Mouse (Mus musculus): ENCODE data around the gene Lmx1b.

Lmx1b gene

GRCm38 (mm10) chr2:33582457-33583060 lies 57.8 kb downstream of the Lmx1b start:
- peak; percentile 64 for DNase-seq (ENCODE audit: low spot score)

GRCm38 (mm10) chr2:33581866-33582265 lies 58.4 kb downstream of the Lmx1b start:
- no peak for DNase-seq (ENCODE audit: low spot score)

- DNase-seq (ENCODE audit: low spot score), result peak; percentile 50
These were observed 58.9 kb downstream of the Lmx1b start for GRCm38 (mm10) chr2:33581449-33581777.

GRCm38 (mm10) chr2:33580697-33581448 lies 59.4 kb downstream of the Lmx1b start:
- peak; percentile 61 for DNase-seq (ENCODE audit: low spot score)

- peak; percentile 56 for DNase-seq (ENCODE audit: low spot score)
These were observed 64.9 kb downstream of the Lmx1b start for GRCm38 (mm10) chr2:33575406-33575805.

- no peak for DNase-seq (ENCODE audit: low spot score)
These were observed 67.2 kb downstream of the Lmx1b start for GRCm38 (mm10) chr2:33573075-33573474.

GRCm38 (mm10) chr2:33571219-33571824 lies 69.0 kb downstream of the Lmx1b start:
- no peak for DNase-seq (ENCODE audit: low spot score)

- DNase-seq (ENCODE audit: low spot score), result no peak
These were observed 70.6 kb downstream of the Lmx1b start for GRCm38 (mm10) chr2:33569698-33570097.

GRCm38 (mm10) chr2:33569240-33569639 lies 71.1 kb downstream of the Lmx1b start:
- DNase-seq (ENCODE audit: low spot score), result peak; percentile 82

GRCm38 (mm10) chr2:33565886-33566285 lies 74.4 kb downstream of the Lmx1b start:
- DNase-seq (ENCODE audit: low spot score), result no peak

- DNase-seq (ENCODE audit: low spot score), result no peak
These were observed 75.6 kb downstream of the Lmx1b start for GRCm38 (mm10) chr2:33564748-33565147.

GRCm38 (mm10) chr2:33559752-33560151 lies 80.6 kb downstream of the Lmx1b start:
- peak; percentile 78 for DNase-seq (ENCODE audit: low spot score)

GRCm38 (mm10) chr2:33559334-33559733 lies 81.0 kb downstream of the Lmx1b start:
- no peak for DNase-seq (ENCODE audit: low spot score)

- DNase-seq (ENCODE audit: low spot score), result peak; percentile 88
These were observed 82.1 kb downstream of the Lmx1b start for GRCm38 (mm10) chr2:33558233-33558632.

GRCm38 (mm10) chr2:33555573-33555972 lies 84.7 kb downstream of the Lmx1b start:
- no peak for DNase-seq (ENCODE audit: low spot score)

- DNase-seq (ENCODE audit: low spot score), result no peak
These were observed 87.6 kb downstream of the Lmx1b start for GRCm38 (mm10) chr2:33552672-33553071.

- DNase-seq (ENCODE audit: low spot score), result no peak
These were observed 92.7 kb downstream of the Lmx1b start for GRCm38 (mm10) chr2:33547595-33547994.

GRCm38 (mm10) chr2:33546879-33547278 lies 93.4 kb downstream of the Lmx1b start:
- DNase-seq (ENCODE audit: low spot score), result peak; percentile 52

GRCm38 (mm10) chr2:33546051-33546450 lies 94.3 kb downstream of the Lmx1b start:
- DNase-seq (ENCODE audit: low spot score), result no peak

- DNase-seq (ENCODE audit: low spot score), result no peak
These were observed 95.3 kb downstream of the Lmx1b start for GRCm38 (mm10) chr2:33544781-33545566.

- DNase-seq (ENCODE audit: low spot score), result no peak
These were observed 96.0 kb downstream of the Lmx1b start for GRCm38 (mm10) chr2:33544203-33544762.

All from embryo, embryonic 10 days (tissue).